Mouse (Mus musculus): Measurements from ENCODE around the gene Elovl6.

The Elovl6 gene

GRCm38 (mm10) chr3:129566876-129567275 lies 34.7 kb downstream of the Elovl6 start:
- DNase-seq (ENCODE audit: low spot score) = no peak

GRCm38 (mm10) chr3:129568506-129568905 lies 36.4 kb downstream of the Elovl6 start:
- DNase-seq (ENCODE audit: low spot score) = no peak

- DNase-seq (ENCODE audit: low spot score) = no peak
Measured at GRCm38 (mm10) chr3:129570989-129571388, 38.8 kb downstream of the Elovl6 start.

GRCm38 (mm10) chr3:129571642-129572041 lies 39.5 kb downstream of the Elovl6 start:
- DNase-seq (ENCODE audit: low spot score) = no peak

- no peak for DNase-seq (ENCODE audit: low spot score)
Measured at GRCm38 (mm10) chr3:129572959-129573358, 40.8 kb downstream of the Elovl6 start.

GRCm38 (mm10) chr3:129573609-129574008 lies 41.5 kb downstream of the Elovl6 start:
- DNase-seq (ENCODE audit: low spot score) = no peak

GRCm38 (mm10) chr3:129575086-129575485 lies 42.9 kb downstream of the Elovl6 start:
- no peak for DNase-seq (ENCODE audit: low spot score)

GRCm38 (mm10) chr3:129576522-129576921 lies 44.4 kb downstream of the Elovl6 start:
- DNase-seq (ENCODE audit: low spot score) = no peak

- no peak for DNase-seq (ENCODE audit: low spot score)
Measured at GRCm38 (mm10) chr3:129578741-129579475, 46.8 kb downstream of the Elovl6 start.

GRCm38 (mm10) chr3:129581024-129581423 lies 48.9 kb downstream of the Elovl6 start:
- no peak for DNase-seq (ENCODE audit: low spot score)

- DNase-seq (ENCODE audit: low spot score) = no peak
Measured at GRCm38 (mm10) chr3:129582449-129582848, 50.3 kb downstream of the Elovl6 start.

- DNase-seq (ENCODE audit: low spot score) = no peak
Measured at GRCm38 (mm10) chr3:129583290-129583689, 51.1 kb downstream of the Elovl6 start.

- DNase-seq (ENCODE audit: low spot score) = no peak
Measured at GRCm38 (mm10) chr3:129587916-129588315, 55.8 kb downstream of the Elovl6 start.

- no peak for DNase-seq (ENCODE audit: low spot score)
Measured at GRCm38 (mm10) chr3:129588753-129589152, 56.6 kb downstream of the Elovl6 start.

- DNase-seq (ENCODE audit: low spot score) = no peak
Measured at GRCm38 (mm10) chr3:129589705-129590104, 57.5 kb downstream of the Elovl6 start.

- DNase-seq (ENCODE audit: low spot score) = no peak
Measured at GRCm38 (mm10) chr3:129590548-129591226, 58.5 kb downstream of the Elovl6 start.

- DNase-seq (ENCODE audit: low spot score) = no peak
Measured at GRCm38 (mm10) chr3:129591251-129591650, 59.1 kb downstream of the Elovl6 start.

- no peak for DNase-seq (ENCODE audit: low spot score)
Measured at GRCm38 (mm10) chr3:129591761-129592160, 59.6 kb downstream of the Elovl6 start.

GRCm38 (mm10) chr3:129593001-129593400 lies 60.8 kb downstream of the Elovl6 start:
- no peak for DNase-seq (ENCODE audit: low spot score)

- no peak for DNase-seq (ENCODE audit: low spot score)
Measured at GRCm38 (mm10) chr3:129593735-129594134, 61.6 kb downstream of the Elovl6 start.

GRCm38 (mm10) chr3:129596098-129596497 lies 63.9 kb downstream of the Elovl6 start:
- no peak for DNase-seq (ENCODE audit: low spot score)

- DNase-seq (ENCODE audit: low spot score) = no peak
Measured at GRCm38 (mm10) chr3:129602289-129602688, 70.1 kb downstream of the Elovl6 start.

- no peak for DNase-seq (ENCODE audit: low spot score)
Measured at GRCm38 (mm10) chr3:129605487-129605886, 73.3 kb downstream of the Elovl6 start.

GRCm38 (mm10) chr3:129605934-129606333 lies 73.8 kb downstream of the Elovl6 start:
- DNase-seq (ENCODE audit: low spot score) = no peak
